ENCODE assay signal across 8 mouse cellular contexts in genomic region chr5:100038714-100039601, GRCm38 (mm10). TPM values are rescaled to one million over a fixed set of nuclear protein-coding genes. Genes with fewer than 3 reads are reported as not detected.
DNase-seq lines count a peak whose midpoint lies in the region; ATAC-seq and TF ChIP-seq lines count a peak whose summit lies in the region.

No protein-coding gene starts in this region.

- peak overlapping the region; percentile 99 for H3K27ac ChIP-seq in forebrain, embryonic 12.5 days
- peak overlapping the region; percentile 99 for H3K27ac ChIP-seq in heart, postnatal 0 days (ENCODE audit: low read depth)
- H3K27ac ChIP-seq in liver, embryonic 15.5 days (replicated peaks), result peak overlapping the region; percentile 92
- H3K27ac ChIP-seq in neural tube, embryonic 11.5 days (ENCODE audit: low read depth, low read length), result peak overlapping the region; percentile 96
- H3K27ac ChIP-seq in stomach, embryonic 16.5 days (ENCODE audit: low read length), result peak overlapping the region; percentile 98

- peaks cover 55% of the 10 kb centered on the region for H3K36me3 ChIP-seq in E14TG2a.4 (ENCODE audit: insufficient read depth, low read length)
- peaks cover 36% of the 10 kb centered on the region for H3K36me3 ChIP-seq in forebrain, embryonic 12.5 days (replicated peaks)
- peaks cover 12% of the 10 kb centered on the region for H3K36me3 ChIP-seq in heart, postnatal 0 days (replicated peaks; ENCODE audit: control insufficient read depth, insufficient read depth, low read length)
- peaks cover 44% of the 10 kb centered on the region for H3K36me3 ChIP-seq in liver, embryonic 15.5 days (replicated peaks)
- peaks cover 8% of the 10 kb centered on the region for H3K36me3 ChIP-seq in neural tube, embryonic 11.5 days (ENCODE audit: control insufficient read depth, insufficient read depth, low read length)
- peaks cover 10% of the 10 kb centered on the region for H3K36me3 ChIP-seq in stomach, embryonic 16.5 days (ENCODE audit: control insufficient read depth, insufficient read depth, low read length)

- H3K4me2 ChIP-seq in forebrain, embryonic 12.5 days, result peak overlapping the region; percentile 84
- H3K4me2 ChIP-seq in heart, postnatal 0 days (ENCODE audit: low read depth, low read length), result peak overlapping the region; percentile 100
- H3K4me2 ChIP-seq in liver, embryonic 15.5 days, result peak overlapping the region; percentile 99
- H3K4me2 ChIP-seq in neural tube, embryonic 11.5 days (ENCODE audit: low read depth), result peak overlapping the region; percentile 96
- peak overlapping the region; percentile 50 for H3K4me2 ChIP-seq in stomach, embryonic 16.5 days (ENCODE audit: low read depth, low read length)

- peak overlapping the region; percentile 99 for H3K9ac ChIP-seq in forebrain, embryonic 12.5 days
- H3K9ac ChIP-seq in heart, postnatal 0 days (replicated peaks; ENCODE audit: low read depth, low read length), result peak overlapping the region; percentile 93
- H3K9ac ChIP-seq in liver, embryonic 15.5 days, result peak overlapping the region; percentile 91
- H3K9ac ChIP-seq in neural tube, embryonic 11.5 days (ENCODE audit: low read length), result peak overlapping the region; percentile 100
- H3K9ac ChIP-seq in stomach, embryonic 16.5 days (ENCODE audit: low read length), result peak overlapping the region; percentile 99

- peak; percentile 82 for ATAC-seq in forebrain, embryonic 12.5 days (ENCODE audit: low FRiP score)
- peak; percentile 83 for ATAC-seq in heart, postnatal 0 days (ENCODE audit: insufficient read depth, low read depth)
- ATAC-seq in liver, embryonic 15.5 days (ENCODE audit: insufficient read depth), result peak; percentile 75
- ATAC-seq in neural tube, embryonic 11.5 days (ENCODE audit: insufficient read depth, low FRiP score, low TSS enrichment), result peak; percentile 71
- ATAC-seq in stomach, embryonic 16.5 days (ENCODE audit: insufficient read depth, low FRiP score), result peak; percentile 74

- H3K27me3 ChIP-seq in E14TG2a.4 (ENCODE audit: insufficient read depth, low read length), result no peaks in the 10 kb centered on the region
- no peaks in the 10 kb centered on the region for H3K27me3 ChIP-seq in forebrain, embryonic 12.5 days
- H3K27me3 ChIP-seq in heart, postnatal 0 days (ENCODE audit: control insufficient read depth, insufficient read depth, low read length), result no peaks in the 10 kb centered on the region
- H3K27me3 ChIP-seq in liver, embryonic 15.5 days, result no peaks in the 10 kb centered on the region
- no peaks in the 10 kb centered on the region for H3K27me3 ChIP-seq in neural tube, embryonic 11.5 days (ENCODE audit: control insufficient read depth, insufficient read depth, low read length)
- H3K27me3 ChIP-seq in stomach, embryonic 16.5 days (ENCODE audit: control insufficient read depth, insufficient read depth, low read length), result no peaks in the 10 kb centered on the region

- H3K4me1 ChIP-seq in E14TG2a.4 (replicated peaks; ENCODE audit: low read depth, low read length), result peaks cover 60% of the 10 kb centered on the region
- H3K4me1 ChIP-seq in forebrain, embryonic 12.5 days, result peaks cover 43% of the 10 kb centered on the region
- H3K4me1 ChIP-seq in heart, postnatal 0 days (ENCODE audit: control insufficient read depth, insufficient read depth), result peaks cover 21% of the 10 kb centered on the region
- peaks cover 60% of the 10 kb centered on the region for H3K4me1 ChIP-seq in liver, embryonic 15.5 days (replicated peaks)
- H3K4me1 ChIP-seq in neural tube, embryonic 11.5 days (ENCODE audit: control insufficient read depth, insufficient read depth, low read length), result peaks cover 15% of the 10 kb centered on the region
- peaks cover 11% of the 10 kb centered on the region for H3K4me1 ChIP-seq in stomach, embryonic 16.5 days (ENCODE audit: control insufficient read depth, insufficient read depth, low read length)

- no peaks in the 10 kb centered on the region for H3K9me3 ChIP-seq in E14TG2a.4 (ENCODE audit: low read length)
- no peaks in the 10 kb centered on the region for H3K9me3 ChIP-seq in forebrain, embryonic 12.5 days
- no peaks in the 10 kb centered on the region for H3K9me3 ChIP-seq in heart, postnatal 0 days (replicated peaks; ENCODE audit: control insufficient read depth, low read length)
- no peaks in the 10 kb centered on the region for H3K9me3 ChIP-seq in liver, embryonic 15.5 days (replicated peaks)
- H3K9me3 ChIP-seq in neural tube, embryonic 11.5 days (ENCODE audit: control insufficient read depth, low read length), result no peaks in the 10 kb centered on the region
- H3K9me3 ChIP-seq in stomach, embryonic 16.5 days (replicated peaks; ENCODE audit: control insufficient read depth, low read length), result no peaks in the 10 kb centered on the region

- no peak for TF ChIP-seq CTCF in E14TG2a.4 (conservative IDR thresholded peaks at IDR 0.05; ENCODE audit: low read length)
- peak; percentile 79 for TF ChIP-seq CTCF in heart, postnatal 0 days (IDR thresholded peaks at IDR 0.05; ENCODE audit: low read depth)

- TF ChIP-seq EP300 in heart, postnatal 0 days (IDR thresholded peaks at IDR 0.05; ENCODE audit: low read depth), result 0 out of 2 replicates have a peak, but pooled peaks have one; percentile 23

- peak overlapping the region; percentile 98 for H3K4me3 ChIP-seq in E14TG2a.4 (replicated peaks; ENCODE audit: low read length)
- H3K4me3 ChIP-seq in forebrain, embryonic 12.5 days (replicated peaks), result peak overlapping the region; percentile 90
- H3K4me3 ChIP-seq in heart, postnatal 0 days (ENCODE audit: low read depth, low read length), result peak overlapping the region; percentile 96
- peak overlapping the region; percentile 98 for H3K4me3 ChIP-seq in liver, embryonic 15.5 days (replicated peaks)
- H3K4me3 ChIP-seq in neural tube, embryonic 11.5 days (ENCODE audit: low read depth, low read length), result peak overlapping the region; percentile 100
- H3K4me3 ChIP-seq in stomach, embryonic 16.5 days (replicated peaks; ENCODE audit: low read length), result peak overlapping the region; percentile 91

- under 1% methylated on average over 107 of the region's 113 CpGs for WGBS in forebrain, embryonic 12.5 days
- WGBS in heart, postnatal 0 days, result under 1% methylated on average over 80 of the region's 113 CpGs
- under 1% methylated on average over 113 of the region's 113 CpGs for WGBS in liver, embryonic 15.5 days (ENCODE audit: insufficient replicate concordance)
- under 1% methylated on average over 107 of the region's 113 CpGs for WGBS in neural tube, embryonic 11.5 days
- under 1% methylated on average over 110 of the region's 113 CpGs for WGBS in stomach, embryonic 16.5 days

- peak; percentile 91 for DNase-seq in c-Kit-positive CD71-positive TER-119-positive erythroid progenitor cells, embryonic 14.5 days (ENCODE audit: low spot score)
- DNase-seq in heart, postnatal 0 days (ENCODE audit: low spot score), result peak; percentile 91
- DNase-seq in kidney, postnatal 4 days, result peak; percentile 96 to 97
- peak; percentile 98 for DNase-seq in neural tube, embryonic 11.5 days (ENCODE audit: low spot score)

RNA-seq across cellular contexts. Expression of gene Hnrnpdl, which starts 0.5 kb away (rescaled TPM):
- polyA plus RNA-seq in forebrain, embryonic 12.5 days (2016; fragmentation: Nextera tagmentation; extraction: Ambion mirVana), result 284 and 293 TPM in 2 replicates
- total RNA-seq in heart, postnatal 0 days (2014; rRNA removed; ENCODE audit: low replicate concordance), result 51.3 and 56.6 TPM in 2 replicates
- polyA plus RNA-seq in heart, postnatal 0 days (2015; fragmentation: Nextera tagmentation; extraction: Ambion mirVana), result 43.8 and 54.8 TPM in 2 replicates
- polyA plus RNA-seq in liver, embryonic 15.5 days (2015; fragmentation: Nextera tagmentation; extraction: Ambion mirVana), result 46.6 and 47.0 TPM in 2 replicates
- 271 and 289 TPM in 2 replicates for polyA plus RNA-seq in neural tube, embryonic 11.5 days (2014; fragmentation: Nextera tagmentation; extraction: Ambion mirVana)
- polyA plus RNA-seq in stomach, embryonic 16.5 days (2015; fragmentation: Nextera tagmentation; extraction: Ambion mirVana), result 120 and 123 TPM in 2 replicates

RNA-seq across cellular contexts. Expression of gene Enoph1, which starts 0.8 kb away (rescaled TPM):
- polyA plus RNA-seq in forebrain, embryonic 12.5 days (2016; fragmentation: Nextera tagmentation; extraction: Ambion mirVana), result 43.8 and 45.0 TPM in 2 replicates
- 6.0 and 17.8 TPM in 2 replicates for total RNA-seq in heart, postnatal 0 days (2014; rRNA removed; ENCODE audit: low replicate concordance)
- polyA plus RNA-seq in heart, postnatal 0 days (2015; fragmentation: Nextera tagmentation; extraction: Ambion mirVana), result 15.7 and 16.1 TPM in 2 replicates
- 15.4 and 17.2 TPM in 2 replicates for polyA plus RNA-seq in liver, embryonic 15.5 days (2015; fragmentation: Nextera tagmentation; extraction: Ambion mirVana)
- polyA plus RNA-seq in neural tube, embryonic 11.5 days (2014; fragmentation: Nextera tagmentation; extraction: Ambion mirVana), result 48.2 and 48.5 TPM in 2 replicates
- 42.2 and 48.3 TPM in 2 replicates for polyA plus RNA-seq in stomach, embryonic 16.5 days (2015; fragmentation: Nextera tagmentation; extraction: Ambion mirVana)

Comparison
In these comparisons a context has a peak if more than half of its experiments do, and no peak if none do; other contexts are left out.
1. Peak in every context shown above with its lines: DNase-seq, ATAC-seq, H3K4me3 ChIP-seq and H3K27ac ChIP-seq.
2. H3K4me2 ChIP-seq: peak in every context shown above with its lines; median percentile 100 in heart, postnatal 0 days; 99 in liver, embryonic 15.5 days; 96 in neural tube, embryonic 11.5 days; 84 in forebrain, embryonic 12.5 days; 50 in stomach, embryonic 16.5 days.